Mouse (Mus musculus) bone marrow, adult 2 months (tissue): ENCODE measurements around the gene Abca14. TPM values are rescaled to one million over a fixed set of nuclear protein-coding genes. Genes with fewer than 3 reads are reported as not detected.
"Not testable (repeated sequence)": the region's sequence is repeated elsewhere in the genome, so short reads cannot be mapped to it uniquely, and the experiment has no call there.

ENCODE experiments used
- H3K27ac ChIP-seq: fragments of 200-500 bp; 2 replicates; pipeline ENCODE4 v1.5.1; 2012; ENCODE audit warnings: low read depth, mild to moderate bottlenecking, control low read depth, inconsistent platforms, low read length; ENCODE audit not compliant: control insufficient read depth, poor library complexity, insufficient read depth
- H3K4me1 ChIP-seq: fragments of 200-500 bp; 2 replicates; pipeline ENCODE4 v1.6.1; 2011; ENCODE audit warnings: low read length; ENCODE audit not compliant: control insufficient read depth, insufficient read depth
- H3K4me3 ChIP-seq: fragments of 200-500 bp; replicated peaks from 2 replicates; pipeline ENCODE3; 2011; ENCODE audit warnings: mild to moderate bottlenecking, low read depth, low read length, control low read depth; ENCODE audit not compliant: control insufficient read depth
- CTCF ChIP-seq: fragments of 200-500 bp; IDR thresholded peaks from 2 replicates; pipeline ENCODE4 v1.5.1; 2011; ENCODE audit warnings: low read length, control low read depth; ENCODE audit not compliant: control insufficient read depth, insufficient read depth
- POLR2A ChIP-seq: fragments of 200-500 bp; IDR thresholded peaks from 2 replicates; pipeline ENCODE4 v1.6.1; 2011; ENCODE audit warnings: low read depth, mild to moderate bottlenecking, control low read depth, low read length, borderline replicate concordance; ENCODE audit not compliant: control insufficient read depth
- WGBS: fragments of 180-500 bp; shearing (Covaris S2); methylation state at CpG from one replicate; pipeline ENCODE4 v1.1.7; 2018; 5-methylcytosine and 5-hydroxymethylcytosine counted together
- polyA plus RNA-seq: library from polyadenylated mRNA; stranded (reverse); fragments of >200 nt; gene quantifications from 2 replicates; pipeline ENCODE4 v1.2.4, GENCODE M21; 2011; ENCODE audit warnings: low replicate concordance; ENCODE audit not compliant: missing spikeins, insufficient read depth, insufficient read length

Abca14 gene
- polyA plus RNA-seq, 1 experiment: not detected

DNA sequence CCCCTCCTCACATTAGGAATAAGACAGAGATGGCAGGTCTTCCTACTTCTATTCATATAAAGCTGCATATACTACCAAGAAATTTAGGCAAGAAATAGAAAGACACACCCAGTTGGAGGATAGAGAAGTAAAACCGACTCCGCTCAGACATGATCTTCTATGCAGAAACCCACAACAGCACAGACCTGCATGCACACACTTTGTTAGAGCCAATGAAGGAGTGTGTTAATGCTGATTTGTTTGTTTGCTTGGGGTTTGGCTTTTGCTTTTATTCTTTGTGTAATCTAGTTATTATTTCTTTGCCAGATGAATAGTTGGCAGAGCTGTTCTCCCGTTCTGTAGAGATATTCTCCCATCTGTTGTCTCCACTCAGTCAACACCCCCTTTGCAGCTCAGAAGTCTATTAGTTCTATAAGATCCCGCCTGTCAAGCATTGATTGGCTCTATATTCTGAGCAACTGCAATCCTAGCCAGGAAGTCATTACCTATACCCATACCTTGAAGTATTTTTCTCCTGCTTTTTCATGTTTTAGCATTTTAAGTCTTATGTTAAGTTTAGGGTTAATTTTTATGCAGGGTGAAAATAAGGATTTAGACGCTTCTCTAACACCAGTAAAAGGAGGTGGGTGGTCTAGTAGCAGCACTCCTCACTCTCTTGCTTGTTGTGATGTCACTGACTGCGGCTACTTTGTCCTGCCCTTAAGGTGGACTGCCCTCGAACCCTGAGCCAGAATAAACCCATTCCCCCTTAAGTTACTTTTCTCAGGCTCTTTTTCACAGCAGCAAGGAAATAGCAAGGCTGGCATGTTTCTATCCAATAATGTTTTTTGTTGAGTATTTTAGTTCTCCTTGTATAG lies 67.6 kb downstream of the Abca14 start:
- no peak for TF ChIP-seq POLR2A
- no peak for TF ChIP-seq CTCF
- no peak overlapping the region for H3K27ac ChIP-seq
- 69% methylated on average over 7 of the region's 7 CpGs for WGBS
- H3K4me3 ChIP-seq: no peak overlapping the region
- no peaks in the 10 kb centered on the region for H3K4me1 ChIP-seq

DNA sequence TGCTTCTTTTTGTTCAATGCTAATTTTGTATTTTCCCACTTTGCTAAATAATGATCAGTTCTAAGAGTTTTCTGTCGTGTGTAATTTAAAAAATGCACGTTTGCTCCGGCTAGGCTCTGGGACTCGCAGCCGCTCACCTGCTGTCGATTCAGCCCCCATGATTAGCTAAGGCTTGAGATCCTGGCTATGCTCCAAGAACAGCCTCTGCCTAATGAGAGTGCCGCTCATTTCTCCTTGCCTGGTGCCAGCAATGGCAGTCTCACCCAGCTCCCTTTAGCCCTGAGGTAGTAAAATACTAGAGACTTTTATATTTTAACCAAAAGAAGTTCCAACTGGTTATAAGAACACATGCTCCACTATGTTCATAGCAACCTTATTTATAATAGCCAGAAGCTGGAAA lies 68.3 kb downstream of the Abca14 start:
- H3K4me1 ChIP-seq: no peaks in the 10 kb centered on the region
- H3K27ac ChIP-seq: no peak overlapping the region
- H3K4me3 ChIP-seq: no peak overlapping the region
- TF ChIP-seq POLR2A (no peak), CTCF (no peak)
- 84% methylated on average over 7 of the region's 7 CpGs for WGBS

DNA sequence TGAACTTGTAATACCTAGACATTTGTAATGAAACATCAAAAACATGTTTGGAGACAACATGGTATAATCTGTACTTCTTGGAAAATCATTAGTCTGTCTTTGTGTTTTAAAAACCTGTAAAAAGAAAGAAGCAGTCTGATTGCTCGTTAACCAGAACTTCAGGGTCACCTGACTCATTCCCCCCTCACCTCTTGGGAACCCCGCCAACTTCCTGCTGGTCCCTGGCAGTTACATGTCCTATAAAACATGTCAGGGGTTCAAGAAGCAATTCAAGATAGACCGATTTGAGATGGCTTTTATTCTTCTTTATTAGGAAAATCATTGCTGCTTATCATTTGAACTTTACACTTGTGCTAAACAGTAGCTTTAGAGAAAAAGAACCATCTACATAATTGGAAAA lies 81.5 kb downstream of the Abca14 start:
- TF ChIP-seq POLR2A (no peak), CTCF (no peak)
- Histone ChIP-seq H3K4me1 (no peaks in the 10 kb centered on the region), H3K4me3 (no peak overlapping the region), H3K27ac (no peak overlapping the region)
- 53% methylated on average over 3 of the region's 3 CpGs for WGBS

DNA sequence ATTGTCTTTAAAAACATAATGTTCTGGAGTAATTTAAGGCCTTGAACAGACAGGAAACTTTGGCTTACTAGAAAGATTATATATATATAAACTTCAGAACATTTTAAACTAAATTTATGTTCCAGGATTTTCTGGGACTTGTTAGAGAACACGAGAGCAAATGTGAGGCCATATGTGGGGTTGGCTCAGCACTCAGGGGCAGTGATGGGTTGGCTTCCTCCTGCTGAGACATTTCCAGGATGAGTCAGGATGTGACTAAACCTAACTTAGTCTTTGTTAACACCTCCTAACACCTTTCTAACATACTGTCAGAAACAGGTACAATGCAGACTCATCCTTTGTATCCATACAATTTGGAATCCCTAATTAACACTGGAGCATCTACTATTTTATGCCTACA lies 112.3 kb downstream of the Abca14 start:
- Histone ChIP-seq H3K4me3 (no peak overlapping the region), H3K4me1 (no peaks in the 10 kb centered on the region), H3K27ac (no peak overlapping the region)
- no peak for TF ChIP-seq POLR2A
- TF ChIP-seq CTCF: no peak
- WGBS: 61% methylated on average over 1 of the region's 1 CpGs

DNA sequence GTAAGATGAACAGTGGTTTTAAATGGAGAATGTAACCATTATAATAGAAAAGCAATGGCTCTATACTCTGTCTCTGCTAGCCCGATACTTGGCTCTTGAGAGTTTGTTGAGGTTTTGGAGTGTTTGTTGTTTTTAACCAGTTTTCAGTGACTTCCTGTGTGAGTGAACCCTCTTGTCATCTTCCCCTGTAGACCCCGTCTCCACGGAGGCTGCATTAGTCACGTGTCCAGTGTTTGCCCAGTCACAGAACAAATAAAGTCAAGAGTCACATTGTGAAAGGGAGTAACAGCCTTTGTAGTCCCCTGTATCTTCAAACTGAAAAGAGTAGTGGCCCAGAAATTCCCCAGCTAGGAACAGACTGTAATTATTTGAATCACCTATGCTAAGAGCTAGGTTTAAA lies 119.2 kb downstream of the Abca14 start:
- H3K27ac ChIP-seq: no peak overlapping the region

DNA sequence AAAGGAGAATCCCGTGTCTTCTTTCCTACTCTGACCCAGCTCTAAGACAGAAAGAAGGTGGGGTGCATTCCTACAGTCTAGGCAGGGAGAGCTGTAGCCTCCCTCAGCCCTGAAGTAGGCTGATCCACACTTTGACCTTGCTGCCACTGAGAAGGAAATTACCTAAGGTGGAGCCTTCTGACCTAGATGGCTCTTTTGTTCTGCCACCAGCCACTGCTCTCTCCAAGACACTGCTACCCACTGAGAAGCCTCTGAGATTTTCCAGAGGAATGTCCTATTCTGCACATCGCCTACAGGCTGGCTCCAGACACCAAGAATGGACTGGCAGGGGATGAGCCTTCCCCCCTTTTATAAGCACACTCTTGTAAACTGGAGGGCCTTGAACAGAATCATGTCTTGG lies 122.2 kb downstream of the Abca14 start:
- not testable (repeated sequence) for H3K4me3 ChIP-seq, H3K27ac ChIP-seq, H3K4me1 ChIP-seq
- WGBS: 55% methylated on average over 2 of the region's 2 CpGs

More for the DNA sequence above, 119.2 kb downstream of the Abca14 start:
- no peak for TF ChIP-seq POLR2A
- no peak for TF ChIP-seq CTCF
- 35% methylated on average over 4 of the region's 4 CpGs for WGBS
- Histone ChIP-seq H3K4me1 (no peaks in the 10 kb centered on the region), H3K4me3 (no peak overlapping the region)

DNA sequence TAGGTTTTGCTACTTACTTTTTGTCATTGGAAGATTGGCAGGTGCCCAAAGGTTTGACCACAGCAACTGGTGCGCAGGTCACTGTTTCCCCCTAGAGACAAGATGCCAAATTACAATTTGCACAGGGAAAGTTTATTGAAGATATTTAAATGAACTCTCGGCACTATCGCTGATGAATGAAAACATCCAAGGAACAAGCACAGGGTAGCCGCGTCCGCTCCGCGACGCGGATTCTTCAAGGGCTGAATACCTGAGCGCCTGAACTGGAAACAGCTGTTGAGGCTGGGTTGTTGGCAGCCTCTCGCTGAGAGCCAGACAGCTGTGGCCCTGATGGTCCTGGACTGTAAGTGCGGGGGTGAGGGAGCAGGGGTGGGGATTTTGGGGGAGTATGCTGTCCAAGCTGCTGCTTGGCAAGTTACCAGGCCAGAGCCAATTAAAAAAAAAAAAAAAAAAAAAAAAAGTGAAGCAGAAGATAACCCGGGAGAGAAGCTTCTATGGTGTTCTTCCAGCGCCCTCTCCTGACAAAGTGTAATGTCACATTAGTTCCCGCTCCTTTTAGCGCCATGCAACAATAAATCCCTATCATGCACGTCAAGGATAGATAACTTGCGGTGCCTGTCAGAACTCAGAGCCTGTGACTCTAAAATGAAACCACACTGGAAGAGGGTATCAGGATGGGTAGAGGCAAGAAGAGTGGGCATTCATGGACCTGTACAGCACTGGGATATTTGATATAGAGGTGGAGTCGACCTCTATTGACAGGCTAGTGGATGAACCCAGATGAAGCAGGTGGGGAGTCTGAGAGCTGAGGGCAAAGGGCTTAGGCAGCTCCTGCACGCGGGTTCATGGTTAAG lies 123.7 kb downstream of the Abca14 start:
- Histone ChIP-seq H3K4me1 (no peaks in the 10 kb centered on the region), H3K4me3 (no peak overlapping the region), H3K27ac (no peak overlapping the region)
- TF ChIP-seq CTCF (no peak), POLR2A (no peak)
- 23% methylated on average over 22 of the region's 22 CpGs for WGBS

DNA sequence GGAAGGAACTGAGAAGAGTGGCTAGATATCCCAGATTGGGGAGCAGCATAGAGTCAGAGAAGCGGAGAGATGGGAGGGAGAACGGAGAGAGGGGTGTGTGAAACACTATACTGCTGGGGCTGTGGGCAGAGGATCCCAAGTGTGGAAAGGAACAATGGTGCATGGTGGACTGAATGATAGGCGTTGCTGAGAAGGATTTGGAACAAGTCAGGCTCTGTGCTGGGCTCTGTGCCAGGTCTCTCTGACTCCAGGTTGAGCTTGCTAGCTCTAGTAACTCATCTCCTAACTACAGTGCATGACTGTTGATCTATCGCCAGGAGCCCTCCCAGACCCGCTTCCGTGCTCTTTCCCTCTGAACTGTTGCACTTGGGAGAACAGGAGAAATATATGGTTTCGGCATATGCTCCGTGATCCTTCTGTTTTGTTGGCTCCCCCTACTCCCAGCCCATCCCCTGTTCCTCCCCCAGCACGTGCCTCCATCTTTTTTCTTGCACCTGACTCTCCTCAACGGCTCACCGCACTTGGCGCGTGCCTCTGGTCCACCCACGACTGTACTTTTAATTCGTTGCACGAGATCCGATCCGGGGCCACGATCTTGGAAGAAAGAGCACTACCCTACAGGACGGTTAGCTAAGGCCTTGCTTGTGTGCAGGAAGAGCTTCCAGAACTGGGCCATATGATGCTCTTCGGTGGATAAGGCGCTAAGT lies 124.5 kb downstream of the Abca14 start, which contains the start of gene Abca15:
Gene Abca15, plus strand, starts transcription at position 584 of the 707 bp plus-strand sequence.
- no peaks in the 10 kb centered on the region for H3K4me1 ChIP-seq

More for the DNA sequence above, 124.5 kb downstream of the Abca14 start, which contains the start of gene Abca15:
- no peak within 1 kb of the TSS for H3K27ac ChIP-seq
- 76% methylated on average over 22 of the region's 22 CpGs for WGBS
- TF ChIP-seq POLR2A: no peak
- TF ChIP-seq CTCF: no peak
- no peak within 1 kb of the TSS for H3K4me3 ChIP-seq
